Comparison of ENCODE assay signal across 27 mouse cellular contexts in the genomic region with DNA sequence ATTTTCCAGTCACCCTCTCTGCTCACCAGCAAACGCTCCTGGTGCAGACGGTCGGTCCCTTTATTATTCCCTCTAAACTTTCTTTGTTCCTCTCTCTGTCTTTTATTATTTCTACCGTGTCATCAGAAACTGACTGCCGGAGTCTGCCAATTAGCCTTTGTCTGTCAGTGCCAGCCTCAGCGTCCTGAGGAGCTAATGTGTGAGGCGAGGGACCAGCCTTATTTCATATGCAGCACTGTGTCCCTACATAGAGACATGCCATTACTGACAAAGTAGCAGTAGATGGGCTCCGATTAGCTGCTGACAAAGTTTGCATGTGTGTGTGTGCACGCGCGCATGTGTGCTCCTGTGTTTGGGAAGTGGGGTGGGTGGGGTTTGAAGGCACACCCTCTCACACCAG.
DNase-seq lines count a peak whose midpoint lies in the region; ATAC-seq and TF ChIP-seq lines count a peak whose summit lies in the region.
"Had no signal": no experiment of that assay in that cellular context is flagged by ENCODE, and none has a peak within 500 bp of the region (broad histone marks: within the 10 kb centered on the region; RNA-seq: fewer than 3 reads in every experiment).

No protein-coding gene starts in this region.

- TF ChIP-seq POLR2A in brain, embryonic 14.5 days (IDR thresholded peaks at IDR 0.05; ENCODE audit: borderline replicate concordance, extremely low read depth, insufficient read depth, insufficient read length, poor library complexity, severe bottlenecking) = no peak

- DNase-seq in forebrain, embryonic 10.5 days (ENCODE audit: extremely low spot score, low spot score) = no peak
- DNase-seq in forebrain, postnatal 0 days = no peak
- peak; percentile 80 for DNase-seq in brain, embryonic 14.5 days (ENCODE audit: low read depth)
- DNase-seq in spleen, adult 12 weeks (ENCODE audit: low spot score) = no peak
- no peak for DNase-seq in frontal cortex, postnatal 10 days (ENCODE audit: low spot score in 2 of 2)
- DNase-seq: adrenal gland, postnatal 25 days; cerebellum, adult 11-12 months; cerebellum, postnatal 36 days; gastrocnemius, postnatal 14 days; heart, adult 18-20 months; heart, postnatal 36 days; kidney, postnatal 36 days; liver, embryonic 13.5 days; lung, embryonic 14.5 days; lung, postnatal 4 days; right cerebral cortex, postnatal 14 days; thymus, adult 18-20 months; thymus, postnatal 4 days had no signal

- peaks cover 25% of the 10 kb centered on the region for H3K4me1 ChIP-seq in forebrain, embryonic 10.5 days
- peaks cover 10% of the 10 kb centered on the region; the same call in 1 of the 2 replicates for H3K4me1 ChIP-seq in forebrain, postnatal 0 days (ENCODE audit: insufficient read depth)
- no peaks in the 10 kb centered on the region for H3K4me1 ChIP-seq in hindbrain, embryonic 15.5 days (replicated peaks)
- H3K4me1 ChIP-seq in midbrain, embryonic 13.5 days (replicated peaks) = peaks cover 14% of the 10 kb centered on the region
- H3K4me1 ChIP-seq: limb, embryonic 13.5 days; liver, embryonic 13.5 days; stomach, embryonic 15.5 days had no signal

- 65% methylated on average over 11 of the region's 11 CpGs for WGBS in forebrain, embryonic 10.5 days
- 23% methylated on average over 11 of the region's 11 CpGs for WGBS in forebrain, postnatal 0 days
- WGBS in hindbrain, embryonic 15.5 days = 30% methylated on average over 11 of the region's 11 CpGs
- WGBS in midbrain, embryonic 13.5 days = 35% methylated on average over 11 of the region's 11 CpGs

- H3K27ac ChIP-seq in forebrain, embryonic 10.5 days = peak overlapping the region; percentile 25; the same call in 1 of the 2 replicates
- H3K27ac ChIP-seq in forebrain, postnatal 0 days (ENCODE audit: low read depth, low read length) = no peak overlapping the region
- peak overlapping the region; percentile 47; the same call in 1 of the 2 replicates for H3K27ac ChIP-seq in hindbrain, embryonic 15.5 days (replicated peaks)
- H3K27ac ChIP-seq in midbrain, embryonic 13.5 days = peak overlapping the region; percentile 49
- H3K27ac ChIP-seq: embryonic facial prominence, embryonic 10.5 days; limb, embryonic 13.5 days; liver, embryonic 13.5 days; stomach, embryonic 15.5 days had no signal

- no peak overlapping the region for H3K4me2 ChIP-seq in forebrain, postnatal 0 days (ENCODE audit: low read depth)
- peak overlapping the region; percentile 5; the same call in 1 of the 2 replicates for H3K4me2 ChIP-seq in hindbrain, embryonic 15.5 days
- 0 out of 2 replicates have a peak overlapping the region, but pooled peaks have one; percentile 1 for H3K4me2 ChIP-seq in midbrain, embryonic 13.5 days (replicated peaks)
- H3K4me2 ChIP-seq: limb, embryonic 13.5 days; liver, embryonic 13.5 days; lung, embryonic 14.5 days; stomach, embryonic 15.5 days had no signal

- no peaks in the 10 kb centered on the region for H3K36me3 ChIP-seq in forebrain, embryonic 10.5 days (replicated peaks)
- H3K36me3 ChIP-seq in forebrain, postnatal 0 days (ENCODE audit: insufficient read depth) = no peaks in the 10 kb centered on the region
- no peaks in the 10 kb centered on the region for H3K36me3 ChIP-seq in hindbrain, embryonic 15.5 days
- H3K36me3 ChIP-seq in midbrain, embryonic 13.5 days = no peaks in the 10 kb centered on the region
- H3K36me3 ChIP-seq: embryonic facial prominence, embryonic 10.5 days; limb, embryonic 13.5 days; liver, embryonic 13.5 days; stomach, embryonic 15.5 days had no signal

- TF ChIP-seq CTCF in forebrain, postnatal 0 days (IDR thresholded peaks at IDR 0.05; ENCODE audit: low read depth) = no peak
- TF ChIP-seq CTCF in brain, embryonic 14.5 days (IDR thresholded peaks at IDR 0.05; ENCODE audit: borderline replicate concordance, extremely low read depth, insufficient read depth, insufficient read length) = no peak

- no peak overlapping the region for H3K4me3 ChIP-seq in forebrain, embryonic 10.5 days
- no peak overlapping the region for H3K4me3 ChIP-seq in forebrain, postnatal 0 days (ENCODE audit: low read depth, low read length)
- no peak overlapping the region for H3K4me3 ChIP-seq in hindbrain, embryonic 15.5 days
- no peak overlapping the region for H3K4me3 ChIP-seq in midbrain, embryonic 13.5 days (replicated peaks)
- H3K4me3 ChIP-seq: embryonic facial prominence, embryonic 10.5 days; limb, embryonic 13.5 days; liver, embryonic 13.5 days; stomach, embryonic 15.5 days had no signal

- peaks cover 10% of the 10 kb centered on the region; the same call in 1 of the 2 replicates for H3K9me3 ChIP-seq in forebrain, embryonic 10.5 days
- H3K9me3 ChIP-seq in forebrain, postnatal 0 days (ENCODE audit: low read length) = no peaks in the 10 kb centered on the region
- H3K9me3 ChIP-seq in hindbrain, embryonic 15.5 days = no peaks in the 10 kb centered on the region
- 0 out of 2 replicates have a peak, but pooled peaks cover 6% of the 10 kb centered on the region for H3K9me3 ChIP-seq in midbrain, embryonic 13.5 days

- H3K9ac ChIP-seq in forebrain, postnatal 0 days = no peak overlapping the region
- no peak overlapping the region for H3K9ac ChIP-seq in hindbrain, embryonic 15.5 days
- H3K9ac ChIP-seq in midbrain, embryonic 13.5 days (replicated peaks) = no peak overlapping the region
- H3K9ac ChIP-seq: limb, embryonic 13.5 days; liver, embryonic 13.5 days; lung, embryonic 14.5 days; stomach, embryonic 15.5 days had no signal

- no peak for ATAC-seq in forebrain, postnatal 0 days
- no peak for ATAC-seq in hindbrain, embryonic 15.5 days (ENCODE audit: low FRiP score, low read depth)
- peak; percentile 77 for ATAC-seq in midbrain, embryonic 13.5 days
- no peak for ATAC-seq in activated CD4-positive, CD25-positive, alpha-beta regulatory T cell, adult 4 months
- ATAC-seq: CD4-positive, CD25-positive, alpha-beta regulatory T cell, adult 4 months; intestine, embryonic 16.5 days; Patski had no signal

- no peaks in the 10 kb centered on the region for H3K27me3 ChIP-seq in forebrain, embryonic 10.5 days (ENCODE audit: poor library complexity, severe bottlenecking)
- H3K27me3 ChIP-seq in forebrain, postnatal 0 days (ENCODE audit: insufficient read depth, low read length) = no peaks in the 10 kb centered on the region
- H3K27me3 ChIP-seq in hindbrain, embryonic 15.5 days = no peaks in the 10 kb centered on the region
- H3K27me3 ChIP-seq in midbrain, embryonic 13.5 days = no peaks in the 10 kb centered on the region
- H3K27me3 ChIP-seq: limb, embryonic 13.5 days; liver, embryonic 13.5 days; stomach, embryonic 15.5 days had no signal
